19 mouse cellular contexts compared by ENCODE assay signal in genomic region chr16:87329986-87330385, GRCm38 (mm10).
"Had no signal": no experiment of that assay in that cellular context is flagged by ENCODE, and none has a peak within 500 bp of the region (broad histone marks: within the 10 kb centered on the region; RNA-seq: fewer than 3 reads in every experiment).

No protein-coding gene starts in this region.

- DNase-seq: gastrocnemius, postnatal 36 days; heart, adult 2 months; heart, postnatal 10 days; kidney, adult 18-20 months; kidney, adult 8-10 months; kidney, postnatal 10 days; kidney, postnatal 25 days; kidney, postnatal 4 days had no signal

- H3K4me3 ChIP-seq: heart, adult 2 months; heart, embryonic 12.5 days; hindbrain, embryonic 10.5 days; hindbrain, embryonic 12.5 days; intestine, embryonic 15.5 days; layer of hippocampus, adult 2 months; left cerebral cortex, adult 2 months; limb, embryonic 13.5 days; limb, embryonic 15.5 days; liver, embryonic 12.5 days had no signal

- H3K36me3 ChIP-seq: heart, embryonic 12.5 days; hindbrain, embryonic 10.5 days; hindbrain, embryonic 12.5 days; intestine, embryonic 15.5 days; limb, embryonic 13.5 days; limb, embryonic 15.5 days; liver, embryonic 12.5 days had no signal

- H3K27me3 ChIP-seq: heart, embryonic 12.5 days; hindbrain, embryonic 12.5 days; intestine, embryonic 15.5 days; limb, embryonic 13.5 days; limb, embryonic 15.5 days; liver, embryonic 12.5 days had no signal

- H3K27ac ChIP-seq: heart, adult 2 months; hindbrain, embryonic 10.5 days; hindbrain, embryonic 12.5 days; hindbrain, embryonic 14.5 days; intestine, embryonic 15.5 days; layer of hippocampus, adult 2 months; left cerebral cortex, adult 2 months; limb, embryonic 13.5 days; limb, embryonic 15.5 days; liver, embryonic 12.5 days; liver, embryonic 14.5 days had no signal

- H3K4me1 ChIP-seq: heart, embryonic 12.5 days; hindbrain, embryonic 10.5 days; hindbrain, embryonic 12.5 days; intestine, embryonic 15.5 days; limb, embryonic 13.5 days; limb, embryonic 15.5 days; liver, embryonic 12.5 days had no signal
